Mouse (Mus musculus): ENCODE data around the gene Acsl6. TPM values are rescaled to one million over a fixed set of nuclear protein-coding genes. Genes with fewer than 3 reads are reported as not detected.

Acsl6 gene
- polyA plus RNA-seq (2015; fragmentation: Nextera tagmentation; extraction: Ambion mirVana), result 35.1 and 36.1 TPM in 2 replicates

DNA sequence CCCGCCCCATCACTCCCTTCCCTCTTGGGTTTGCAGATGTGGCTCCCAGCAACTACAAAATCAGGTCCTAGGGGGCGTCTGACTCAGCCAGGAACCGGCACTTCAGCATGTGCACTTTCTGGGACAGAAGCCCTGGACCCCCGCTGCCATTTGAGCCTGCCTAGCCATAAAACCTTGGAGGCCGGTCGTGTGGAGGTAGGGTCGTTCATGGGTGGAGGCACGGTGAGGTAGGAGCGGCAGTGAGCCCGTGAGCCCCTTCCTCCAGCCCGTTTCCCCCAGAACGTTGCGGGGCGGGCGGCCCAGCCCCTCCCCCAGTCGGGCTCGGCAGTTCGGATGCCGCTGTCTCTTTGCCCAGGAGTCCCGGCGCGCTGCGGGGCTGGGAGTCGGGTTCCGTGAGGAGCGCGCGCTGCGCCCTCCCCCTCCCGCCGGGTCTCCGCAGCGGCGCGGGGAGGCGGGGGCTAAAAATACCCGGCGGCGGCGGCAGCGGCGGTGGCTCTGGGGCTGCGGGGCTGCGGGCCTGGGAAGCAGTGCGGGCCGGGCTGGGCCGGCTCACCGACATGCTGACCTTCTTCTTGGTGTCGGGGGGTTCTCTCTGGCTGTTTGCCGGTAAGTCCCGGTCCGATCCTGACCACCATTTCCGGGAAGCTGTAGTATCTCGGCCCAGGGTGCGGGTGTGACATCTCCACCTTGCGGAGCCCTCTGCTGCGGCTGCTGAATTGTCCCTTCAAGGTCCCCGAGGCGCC lies at the start of gene Acsl6:
Gene Acsl6 (plus strand): TSS at position 71 of the 743 bp plus-strand sequence.
- peak within 1 kb of the TSS; percentile 92 for H3K27ac ChIP-seq
- WGBS, result under 1% methylated on average over 56 of the region's 59 CpGs
- H3K4me3 ChIP-seq (replicated peaks), result peak within 1 kb of the TSS; percentile 76
- H3K9me3 ChIP-seq, result no peaks in the 10 kb centered on the region
- H3K36me3 ChIP-seq, result no peaks in the 10 kb centered on the region
- peak; percentile 81 for ATAC-seq
- peak within 1 kb of the TSS; percentile 93 for H3K9ac ChIP-seq (replicated peaks)
- H3K27me3 ChIP-seq, result no peaks in the 10 kb centered on the region
- peak within 1 kb of the TSS; percentile 82 for H3K4me2 ChIP-seq (replicated peaks)
- peaks cover 41% of the 10 kb centered on the region for H3K4me1 ChIP-seq (replicated peaks)

DNA sequence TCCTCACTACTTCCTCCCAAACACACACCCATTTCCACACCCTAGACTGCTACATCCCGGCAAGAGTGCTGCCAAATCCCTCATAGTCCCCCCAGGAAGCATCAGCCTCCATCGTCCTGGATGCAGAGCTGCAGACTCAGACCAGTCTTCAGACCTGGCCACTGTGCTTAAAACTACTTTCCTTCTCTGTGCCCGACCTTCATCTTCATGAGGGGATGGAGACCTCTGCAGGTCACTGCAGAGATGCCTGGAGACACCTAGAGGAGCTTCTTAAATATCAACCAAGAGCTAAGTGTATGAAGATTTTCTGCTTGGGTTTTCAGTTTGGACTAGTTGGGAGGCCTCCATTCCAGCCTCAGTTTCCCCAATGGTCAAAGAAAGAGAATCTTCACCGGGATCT lies 49.5 kb upstream of the Acsl6 start:
- Histone ChIP-seq H3K4me1 (replicated peaks) (0 out of 2 replicates have a peak, but pooled peaks cover 5% of the 10 kb centered on the region), H3K9me3 (no peaks in the 10 kb centered on the region), H3K9ac (replicated peaks) (no peak overlapping the region), H3K27ac (no peak overlapping the region), H3K36me3 (no peaks in the 10 kb centered on the region), H3K4me3 (replicated peaks) (no peak overlapping the region), H3K4me2 (replicated peaks) (no peak overlapping the region), H3K27me3 (no peaks in the 10 kb centered on the region)
- no peak for ATAC-seq
- 54% methylated on average over 4 of the region's 4 CpGs for WGBS

- Histone ChIP-seq H3K4me2 (replicated peaks) (no peak overlapping the region), H3K4me3 (replicated peaks) (no peak overlapping the region), H3K27ac (no peak overlapping the region), H3K36me3 (no peaks in the 10 kb centered on the region), H3K9me3 (no peaks in the 10 kb centered on the region), H3K27me3 (no peaks in the 10 kb centered on the region), H3K4me1 (replicated peaks) (0 out of 2 replicates have a peak, but pooled peaks cover 5% of the 10 kb centered on the region), H3K9ac (replicated peaks) (no peak overlapping the region)
- WGBS, result 37% methylated on average over 3 of the region's 3 CpGs
- ATAC-seq, result peak; percentile 81
These were observed 46.8 kb upstream of the Acsl6 start for GRCm38 (mm10) chr11:54256624-54257376.

DNA sequence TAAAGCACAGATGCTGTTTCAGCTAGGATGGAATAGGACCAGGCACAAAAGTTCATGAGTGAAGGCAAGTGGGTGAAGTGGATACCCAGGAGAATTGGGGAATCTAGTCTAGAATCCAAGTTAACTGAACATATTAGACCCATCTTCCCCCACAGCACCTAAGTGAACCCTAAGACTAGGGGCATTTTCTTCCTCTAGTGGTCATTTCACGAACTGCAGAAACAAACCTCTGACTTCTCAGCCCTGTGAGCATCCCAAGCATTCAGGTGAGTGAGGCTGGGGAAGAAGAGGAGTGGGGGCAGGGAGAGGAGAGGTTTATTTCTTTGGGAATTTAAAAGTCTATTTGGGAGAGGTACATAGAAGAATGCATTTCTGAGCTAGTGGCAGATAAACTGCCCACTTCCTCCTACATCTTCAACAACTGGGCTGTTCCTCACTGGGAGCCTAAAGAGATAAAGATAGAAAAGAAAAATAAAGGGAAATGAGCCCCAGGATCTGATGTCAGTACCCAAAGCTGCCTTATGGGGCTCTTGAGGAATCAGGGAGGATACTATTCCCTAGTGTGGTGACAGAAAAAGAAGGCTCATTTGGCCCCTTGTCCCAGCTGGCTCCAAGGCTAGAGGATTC lies 40.1 kb upstream of the Acsl6 start:
- H3K36me3 ChIP-seq, result no peaks in the 10 kb centered on the region
- H3K4me1 ChIP-seq (replicated peaks), result no peaks in the 10 kb centered on the region
- no peaks in the 10 kb centered on the region for H3K27me3 ChIP-seq
- H3K4me3 ChIP-seq (replicated peaks), result no peak overlapping the region
- H3K9me3 ChIP-seq, result no peaks in the 10 kb centered on the region
- no peak overlapping the region for H3K27ac ChIP-seq
- no peak for ATAC-seq
- no peak overlapping the region for H3K4me2 ChIP-seq (replicated peaks)
- 14% methylated on average over 1 of the region's 1 CpGs for WGBS
- no peak overlapping the region for H3K9ac ChIP-seq (replicated peaks)

DNA sequence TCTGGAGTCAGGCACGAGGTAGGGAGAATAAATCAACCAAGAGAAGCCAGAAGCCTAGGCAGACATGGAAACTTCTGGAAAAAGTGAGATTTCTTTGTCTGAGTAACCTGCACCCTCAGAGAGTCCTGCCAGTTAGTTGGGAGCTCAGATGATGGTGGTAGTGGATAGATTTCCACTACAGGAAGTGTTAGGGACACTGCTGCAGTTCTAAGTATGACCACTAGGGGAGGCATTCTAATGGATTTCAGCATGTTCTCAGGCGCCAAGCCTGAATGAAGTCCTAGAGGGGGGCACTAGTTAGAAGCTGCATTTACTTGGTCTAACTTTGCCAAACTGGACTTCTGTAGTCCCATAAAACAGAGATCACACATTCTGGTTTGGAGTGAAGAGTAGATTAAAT lies 39.1 kb upstream of the Acsl6 start:
- H3K27me3 ChIP-seq, result no peaks in the 10 kb centered on the region
- H3K4me2 ChIP-seq (replicated peaks), result no peak overlapping the region
- no peak overlapping the region for H3K9ac ChIP-seq (replicated peaks)
- ATAC-seq, result no peak
- H3K36me3 ChIP-seq, result no peaks in the 10 kb centered on the region
- H3K4me3 ChIP-seq (replicated peaks), result no peak overlapping the region
- H3K27ac ChIP-seq, result no peak overlapping the region
- no peaks in the 10 kb centered on the region for H3K9me3 ChIP-seq
- 62% methylated on average over 2 of the region's 2 CpGs for WGBS
- no peaks in the 10 kb centered on the region for H3K4me1 ChIP-seq (replicated peaks)

GRCm38 (mm10) chr11:54267177-54267576 lies 36.4 kb upstream of the Acsl6 start, which contains the start of gene Il3:
Il3 (minus strand) TSS chr11:54267277.
- Histone ChIP-seq H3K4me2 (replicated peaks) (no peak within 1 kb of the TSS), H3K9me3 (no peaks in the 10 kb centered on the region), H3K9ac (replicated peaks) (no peak within 1 kb of the TSS), H3K27ac (no peak within 1 kb of the TSS), H3K27me3 (no peaks in the 10 kb centered on the region), H3K36me3 (no peaks in the 10 kb centered on the region), H3K4me1 (replicated peaks) (no peaks in the 10 kb centered on the region), H3K4me3 (replicated peaks) (no peak within 1 kb of the TSS)
- 84% methylated on average over 6 of the region's 6 CpGs for WGBS
- ATAC-seq, result no peak

GRCm38 (mm10) chr11:54269191-54269896 lies 34.3 kb upstream of the Acsl6 start:
- Histone ChIP-seq H3K4me3 (replicated peaks) (no peak overlapping the region), H3K36me3 (no peaks in the 10 kb centered on the region), H3K9me3 (no peaks in the 10 kb centered on the region), H3K4me1 (replicated peaks) (no peaks in the 10 kb centered on the region), H3K4me2 (replicated peaks) (no peak overlapping the region), H3K27me3 (no peaks in the 10 kb centered on the region), H3K9ac (replicated peaks) (no peak overlapping the region), H3K27ac (no peak overlapping the region)
- 82% methylated on average over 3 of the region's 3 CpGs for WGBS
- no peak for ATAC-seq

- ATAC-seq, result no peak
- Histone ChIP-seq H3K4me2 (replicated peaks) (no peak overlapping the region), H3K27ac (no peak overlapping the region), H3K4me3 (replicated peaks) (no peak overlapping the region), H3K4me1 (replicated peaks) (no peaks in the 10 kb centered on the region), H3K27me3 (no peaks in the 10 kb centered on the region), H3K9ac (replicated peaks) (no peak overlapping the region), H3K9me3 (no peaks in the 10 kb centered on the region), H3K36me3 (no peaks in the 10 kb centered on the region)
- WGBS, result 79% methylated on average over 5 of the region's 5 CpGs
These were observed 32.1 kb upstream of the Acsl6 start for GRCm38 (mm10) chr11:54271437-54271949.

GRCm38 (mm10) chr11:54287821-54288453 lies 15.7 kb upstream of the Acsl6 start:
- 91% methylated on average over 8 of the region's 8 CpGs for WGBS

GRCm38 (mm10) chr11:54292163-54292562 lies 11.4 kb upstream of the Acsl6 start:
- Histone ChIP-seq H3K4me2 (replicated peaks) (no peak overlapping the region), H3K4me1 (replicated peaks) (no peaks in the 10 kb centered on the region), H3K27me3 (no peaks in the 10 kb centered on the region), H3K27ac (no peak overlapping the region), H3K9me3 (no peaks in the 10 kb centered on the region; the same call in 1 of the 2 replicates), H3K4me3 (replicated peaks) (no peak overlapping the region), H3K9ac (replicated peaks) (no peak overlapping the region), H3K36me3 (no peaks in the 10 kb centered on the region)
- WGBS, result 87% methylated on average over 2 of the region's 2 CpGs
- ATAC-seq, result no peak

More at GRCm38 (mm10) chr11:54287821-54288453, 15.7 kb upstream of the Acsl6 start:
- Histone ChIP-seq H3K4me1 (replicated peaks) (no peaks in the 10 kb centered on the region), H3K4me3 (replicated peaks) (no peak overlapping the region), H3K9me3 (no peaks in the 10 kb centered on the region), H3K27me3 (no peaks in the 10 kb centered on the region), H3K4me2 (replicated peaks) (no peak overlapping the region), H3K27ac (no peak overlapping the region), H3K36me3 (no peaks in the 10 kb centered on the region), H3K9ac (replicated peaks) (no peak overlapping the region)
- ATAC-seq, result no peak

Measured in midbrain, embryonic 13.5 days (tissue).